Mouse (Mus musculus) layer of hippocampus, adult 9-10 months (tissue): ENCODE measurements around the gene Fam120a.

Experiments used
- DNase-seq: peaks from one replicate; pipeline ENCODE4 v3.0.0; 2022; ENCODE audit warnings: low spot score

The Fam120a gene

GRCm38 (mm10) chr13:48913141-48913540 is 54.7 kb downstream of the Fam120a start:
- no peak for DNase-seq

- no peak for DNase-seq
These were observed 56.4 kb downstream of the Fam120a start for GRCm38 (mm10) chr13:48911426-48911825.

GRCm38 (mm10) chr13:48905458-48905857 is 62.4 kb downstream of the Fam120a start:
- no peak for DNase-seq

DNA sequence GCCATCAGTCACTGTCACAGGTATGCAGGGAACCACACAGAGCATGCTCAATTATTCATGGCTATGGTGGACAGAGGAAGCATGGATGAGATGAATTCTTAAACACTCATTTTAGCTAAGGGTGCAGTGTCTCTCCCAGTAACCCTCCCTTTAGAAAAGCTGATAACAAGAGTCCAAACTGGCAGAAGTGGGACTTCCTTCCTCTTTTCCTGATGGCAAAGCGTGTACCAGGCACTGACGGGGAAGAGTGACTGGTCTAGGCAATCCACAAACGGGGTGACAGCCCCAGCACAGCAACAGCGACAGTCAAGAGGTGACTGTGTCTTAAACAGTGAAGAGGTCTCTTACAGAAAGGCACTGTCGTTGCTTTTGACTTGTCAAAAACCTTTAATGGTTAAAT is 72.4 kb downstream of the Fam120a start:
- DNase-seq, result no peak

DNA sequence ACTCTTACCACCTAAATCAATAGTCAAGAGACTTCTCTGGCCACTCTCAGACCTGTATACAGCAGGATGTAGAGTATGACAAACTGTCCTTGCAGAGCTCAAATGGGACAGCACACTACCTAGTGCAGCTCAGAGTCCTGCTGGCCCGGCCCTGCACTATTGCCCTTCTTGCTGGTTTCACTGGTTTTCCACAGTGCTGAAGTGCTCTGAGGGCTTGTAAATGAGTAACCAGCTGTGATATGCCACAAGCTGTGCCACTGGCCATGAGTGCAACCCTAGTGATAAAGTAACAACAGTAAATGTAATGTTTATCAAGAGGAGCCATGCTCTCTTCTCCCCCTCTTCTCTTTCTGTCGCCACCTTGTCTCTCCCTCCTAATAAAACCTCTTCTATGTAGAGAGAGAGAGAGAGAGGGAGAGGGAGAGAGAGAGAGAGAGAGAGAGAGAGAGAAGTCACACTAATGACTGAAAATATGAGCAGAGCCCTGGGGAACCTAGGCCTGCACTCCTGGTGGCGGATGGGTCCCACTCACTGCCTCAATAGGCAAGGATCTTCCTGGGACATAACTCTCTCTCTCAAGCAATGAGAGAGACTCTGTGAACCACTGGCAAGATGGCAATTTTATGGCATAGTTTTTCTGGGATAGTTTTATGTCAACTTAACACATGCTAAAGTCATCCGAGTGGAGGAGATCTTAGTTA is 77.4 kb downstream of the Fam120a start:
- no peak for DNase-seq

- peak; percentile 93 for DNase-seq
These were observed 89.3 kb downstream of the Fam120a start for GRCm38 (mm10) chr13:48878534-48878933.

GRCm38 (mm10) chr13:48877805-48878204 is 90.0 kb downstream of the Fam120a start:
- DNase-seq, result no peak

DNA sequence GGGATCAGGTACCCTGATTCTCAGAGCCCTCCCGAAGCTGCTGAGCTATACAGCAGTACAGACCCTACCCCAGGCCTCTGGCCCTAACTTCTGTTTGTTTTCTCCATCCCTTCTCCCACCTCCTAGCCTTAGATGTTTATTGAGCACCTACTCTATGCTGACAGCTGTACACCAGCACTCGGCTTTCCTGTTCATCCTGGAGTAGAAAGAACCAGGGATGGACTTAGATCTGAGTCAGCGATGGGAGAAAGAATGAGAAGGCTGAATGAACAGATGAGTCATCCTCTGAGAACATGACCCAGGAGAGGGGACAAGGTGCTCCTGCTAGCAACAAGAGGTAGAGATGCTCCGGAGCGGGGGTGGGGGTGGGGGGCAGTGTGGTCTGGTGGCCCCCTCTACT is 95.1 kb downstream of the Fam120a start:
- no peak for DNase-seq

- no peak for DNase-seq
These were observed 95.8 kb downstream of the Fam120a start for GRCm38 (mm10) chr13:48871887-48872606.

DNA sequence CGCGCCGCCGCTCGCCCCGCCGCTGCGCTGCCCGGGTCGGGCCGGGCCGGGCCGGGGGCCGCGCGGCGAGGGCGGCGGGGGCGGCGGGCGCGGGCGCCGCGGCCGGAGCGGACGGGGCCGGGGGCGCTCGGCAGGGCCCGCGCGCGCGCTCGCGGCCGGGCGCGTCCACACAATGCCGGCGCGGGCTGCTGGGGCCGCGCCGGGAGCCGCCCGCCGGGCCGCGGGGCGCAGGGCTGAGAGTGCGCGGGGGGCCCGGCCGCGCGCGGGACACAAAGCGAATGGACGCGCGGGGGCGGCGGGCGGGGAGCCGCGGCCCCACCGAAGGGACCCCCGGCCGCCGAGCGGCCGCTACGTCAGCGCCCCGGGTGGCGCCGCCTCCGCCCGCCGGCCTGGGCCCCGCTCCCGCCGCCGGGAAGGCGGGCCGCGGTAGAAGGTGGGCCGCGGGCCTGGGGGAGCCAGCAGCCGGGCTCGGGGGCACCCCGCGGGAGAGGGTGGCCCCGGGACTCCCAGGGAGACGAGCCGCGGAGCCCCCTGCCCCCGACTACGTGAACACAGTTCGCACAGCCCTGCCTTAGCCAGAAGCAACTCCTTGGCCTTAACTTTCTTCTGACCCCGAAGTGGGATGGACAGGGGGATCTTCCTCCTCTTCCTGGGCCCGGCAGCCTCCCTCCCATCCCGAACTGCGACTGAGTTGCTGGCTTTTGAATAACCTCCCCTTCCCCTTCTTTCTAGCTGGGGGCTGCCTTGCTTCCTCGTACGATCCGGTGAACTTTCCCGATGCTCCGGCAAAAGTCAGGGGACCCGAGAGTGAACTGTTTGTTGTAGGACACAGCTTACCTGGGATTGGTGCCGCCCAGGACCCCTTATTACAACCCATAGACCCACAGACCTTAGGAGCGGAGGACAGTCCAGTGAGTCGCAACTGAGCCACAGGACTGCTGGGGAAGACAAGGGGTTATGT is 96.8 kb downstream of the Fam120a start, which contains the start of gene Phf2:
Phf2 (minus strand) TSS at position 349 of the 961 bp plus-strand sequence.
- DNase-seq, result no peak

- DNase-seq, result no peak
These were observed 97.7 kb downstream of the Fam120a start for GRCm38 (mm10) chr13:48869950-48870770.

DNA sequence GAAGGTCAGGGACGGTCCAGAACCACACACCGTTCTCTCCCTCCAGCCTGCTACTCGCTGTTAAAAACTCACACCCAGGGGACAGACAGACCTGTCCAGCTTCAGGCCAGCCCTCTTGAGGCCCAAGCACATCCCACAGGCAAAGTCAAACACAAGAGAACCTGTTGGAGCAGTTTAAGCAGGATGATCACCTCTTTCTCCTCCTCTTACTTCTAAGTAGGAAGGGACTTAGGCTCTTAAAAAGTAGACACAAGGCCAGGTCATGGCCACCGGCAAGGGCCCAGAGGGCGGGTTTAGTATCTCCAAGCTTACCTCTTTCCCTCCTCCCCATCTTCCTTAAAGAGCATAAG is 98.2 kb downstream of the Fam120a start:
- no peak for DNase-seq

DNA sequence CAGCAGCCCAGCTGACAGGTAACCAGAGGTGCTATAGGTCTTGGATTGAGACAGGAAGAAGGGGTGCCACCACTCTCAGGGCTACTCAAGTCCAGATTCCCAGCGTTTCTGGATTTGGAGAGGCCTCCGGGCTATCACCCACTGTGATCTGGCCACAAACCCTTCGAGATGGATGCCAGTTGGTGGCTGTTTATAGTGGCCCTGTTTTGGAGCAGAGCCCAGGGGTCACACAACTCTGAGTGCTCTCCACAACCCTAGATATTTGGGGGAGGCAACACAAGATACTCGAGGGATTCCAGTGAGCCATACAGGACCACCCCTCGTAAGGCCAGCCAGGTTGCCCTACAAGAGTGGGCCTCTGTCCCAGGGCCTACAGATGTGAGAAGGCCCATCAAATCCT is 98.7 kb downstream of the Fam120a start:
- DNase-seq, result no peak

DNA sequence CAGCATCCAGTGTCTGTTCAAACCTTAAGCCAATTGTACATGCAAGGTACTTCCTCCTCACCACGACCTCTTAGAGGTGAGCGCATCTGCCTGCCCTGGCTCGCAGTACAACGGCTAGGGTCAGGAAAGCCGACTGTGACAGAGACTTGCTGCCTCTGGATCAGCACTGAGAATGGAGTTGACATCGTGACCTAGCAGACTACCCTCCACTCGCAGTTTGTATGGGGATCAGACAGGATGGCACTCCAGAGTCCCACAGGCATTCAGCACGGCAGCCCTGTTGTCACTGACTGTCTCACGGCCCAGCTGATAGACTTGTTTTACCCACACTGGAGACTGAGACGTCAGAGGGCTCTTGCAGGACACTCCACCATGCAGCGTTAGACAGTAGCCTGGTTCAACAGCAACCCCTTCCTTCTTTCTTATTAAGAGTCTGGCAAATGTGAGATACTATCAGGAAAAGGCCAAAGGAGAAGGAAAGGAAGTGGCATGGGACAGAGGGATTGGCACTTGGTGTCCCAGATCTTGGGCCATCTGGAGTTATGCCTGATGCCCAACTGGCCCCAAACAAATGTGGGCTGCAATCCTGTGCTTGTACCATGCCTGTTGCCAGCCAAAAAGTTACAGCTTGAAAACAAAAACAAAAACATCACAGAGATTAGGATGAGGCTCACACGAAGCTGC is 103.0 kb downstream of the Fam120a start:
- DNase-seq, result no peak

GRCm38 (mm10) chr13:48863556-48863955 is 104.3 kb downstream of the Fam120a start:
- DNase-seq, result no peak

DNA sequence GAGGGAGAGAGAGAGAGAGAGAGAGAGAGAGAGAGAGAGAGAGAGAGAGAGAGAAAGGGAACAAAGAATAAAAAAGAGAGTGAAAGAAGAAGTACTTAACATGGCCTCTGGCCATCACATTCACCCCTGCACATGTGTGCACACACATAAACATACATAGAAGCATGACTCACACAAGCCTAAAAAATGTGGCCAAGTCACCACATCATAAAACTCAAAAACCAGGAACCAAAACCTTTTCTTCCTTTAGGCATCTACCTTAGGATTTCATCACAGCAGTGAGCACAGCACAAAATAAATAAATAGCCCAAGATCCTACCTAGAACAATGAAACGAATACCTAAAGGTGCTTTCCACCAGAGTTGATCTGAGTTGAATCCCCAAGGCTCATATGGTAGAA is 105.9 kb downstream of the Fam120a start:
- no peak for DNase-seq

DNA sequence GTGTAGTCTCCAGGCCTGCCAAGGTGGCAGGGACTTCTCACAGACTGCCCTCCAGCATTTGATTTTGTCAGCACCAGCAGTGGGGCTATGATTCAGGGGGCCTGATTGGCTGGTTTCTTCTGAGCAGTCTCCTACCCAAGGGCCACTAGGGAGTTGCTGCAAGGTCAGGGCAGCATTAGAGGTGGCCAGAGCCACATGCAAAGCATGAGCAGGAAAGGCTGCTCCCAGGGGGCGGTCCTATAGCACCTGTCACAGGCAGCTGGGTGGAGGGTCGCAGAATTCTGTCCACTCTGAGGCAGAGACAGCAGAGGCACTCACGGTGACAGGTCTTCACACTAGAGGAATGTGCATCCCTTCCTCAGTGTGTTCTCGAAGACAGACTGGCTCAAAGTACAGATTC is 109.0 kb downstream of the Fam120a start:
- DNase-seq, result no peak

- DNase-seq, result no peak
These were observed 109.8 kb downstream of the Fam120a start for GRCm38 (mm10) chr13:48858054-48858453.

- no peak for DNase-seq
These were observed 110.4 kb downstream of the Fam120a start for GRCm38 (mm10) chr13:48857246-48857932.

- DNase-seq, result no peak
These were observed 113.9 kb downstream of the Fam120a start for GRCm38 (mm10) chr13:48853947-48854346.
